Mouse (Mus musculus): ENCODE data around the gene Arvcf. TPM values are rescaled to one million over a fixed set of nuclear protein-coding genes. Genes with fewer than 3 reads are reported as not detected.

Gene Arvcf
- polyA plus RNA-seq, 1 experiment, result 49.9 TPM

DNA sequence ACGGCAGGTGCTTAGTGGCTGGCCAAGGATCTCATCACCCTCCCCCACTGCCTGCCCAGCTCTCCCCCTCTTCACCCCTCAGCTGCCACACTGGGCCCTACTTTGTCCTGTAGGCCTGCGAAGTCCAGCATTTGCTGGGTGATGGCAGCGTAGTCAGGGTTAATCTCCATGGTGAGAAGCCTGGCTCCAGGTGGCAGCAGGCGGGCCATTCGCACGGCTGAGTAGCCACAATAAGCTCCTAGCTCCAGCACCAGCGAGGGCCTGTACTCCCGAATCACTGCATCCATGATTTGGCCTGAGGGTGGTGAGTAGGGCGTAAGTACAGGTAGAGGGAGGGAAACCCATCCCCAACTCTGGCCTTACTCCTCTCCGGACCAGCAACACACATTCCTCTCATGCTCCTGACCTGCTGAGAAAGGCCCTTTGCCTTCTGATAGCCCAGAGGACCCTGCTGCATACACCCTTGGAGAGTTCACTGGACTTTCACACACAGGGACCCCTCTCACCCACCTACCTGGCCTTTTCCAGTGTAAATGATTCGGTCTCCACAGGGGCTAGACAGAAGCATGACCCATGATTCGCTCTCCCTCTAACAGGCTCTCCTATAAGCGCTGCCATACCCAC, 63.2 kb downstream of the Arvcf start:
- H3K4me1 ChIP-seq (ENCODE audit: control insufficient read depth, insufficient read depth, low read length), result peaks cover 16% of the 10 kb centered on the region
- WGBS, result 90% methylated on average over 13 of the region's 13 CpGs
- TF ChIP-seq POLR2A (IDR thresholded peaks at IDR 0.05; ENCODE audit: borderline replicate concordance, extremely low read depth, low read depth, low read length) (no peak), CTCF (IDR thresholded peaks at IDR 0.05; ENCODE audit: insufficient read depth, low read length) (no peak)
- DNase-seq, result no peak
- H3K4me3 ChIP-seq (replicated peaks; ENCODE audit: extremely low read depth, low read depth, low read length), result no peak overlapping the region

DNA sequence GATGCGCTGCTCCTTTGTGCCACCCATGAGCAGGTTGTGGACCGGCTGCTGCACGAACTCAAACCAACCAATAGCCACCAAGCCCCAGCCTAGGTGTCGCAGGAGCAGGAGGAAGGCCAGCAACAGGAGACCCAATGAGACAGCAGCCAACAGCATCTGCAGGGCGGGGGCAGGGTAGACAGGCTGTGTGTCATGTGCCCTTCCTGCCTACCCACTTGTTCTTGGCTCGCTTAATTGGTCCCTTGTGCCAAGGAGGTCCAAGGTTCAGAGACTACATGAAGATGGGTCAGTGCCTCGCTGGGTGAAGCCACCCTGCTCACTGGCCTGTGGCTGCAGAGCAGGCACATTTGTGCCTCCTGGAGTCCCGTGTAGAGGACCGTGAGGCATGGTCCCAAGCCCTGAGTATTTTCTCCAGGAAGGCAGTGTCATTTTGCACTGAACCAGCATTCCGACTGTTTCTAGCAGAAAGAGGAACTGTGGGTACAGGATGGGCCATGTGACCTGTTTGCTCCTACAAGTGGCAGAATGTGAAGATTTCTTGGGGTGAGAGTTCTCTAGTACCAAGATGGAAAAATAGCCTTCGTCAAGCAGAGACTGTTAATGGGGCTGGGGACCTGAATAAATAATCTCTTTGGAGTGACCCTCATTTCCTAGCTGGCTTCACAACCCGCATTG, 64.0 kb downstream of the Arvcf start:
- H3K4me3 ChIP-seq (replicated peaks; ENCODE audit: extremely low read depth, low read depth, low read length), result no peak overlapping the region
- WGBS, result 71% methylated on average over 12 of the region's 12 CpGs
- DNase-seq, result no peak

DNA sequence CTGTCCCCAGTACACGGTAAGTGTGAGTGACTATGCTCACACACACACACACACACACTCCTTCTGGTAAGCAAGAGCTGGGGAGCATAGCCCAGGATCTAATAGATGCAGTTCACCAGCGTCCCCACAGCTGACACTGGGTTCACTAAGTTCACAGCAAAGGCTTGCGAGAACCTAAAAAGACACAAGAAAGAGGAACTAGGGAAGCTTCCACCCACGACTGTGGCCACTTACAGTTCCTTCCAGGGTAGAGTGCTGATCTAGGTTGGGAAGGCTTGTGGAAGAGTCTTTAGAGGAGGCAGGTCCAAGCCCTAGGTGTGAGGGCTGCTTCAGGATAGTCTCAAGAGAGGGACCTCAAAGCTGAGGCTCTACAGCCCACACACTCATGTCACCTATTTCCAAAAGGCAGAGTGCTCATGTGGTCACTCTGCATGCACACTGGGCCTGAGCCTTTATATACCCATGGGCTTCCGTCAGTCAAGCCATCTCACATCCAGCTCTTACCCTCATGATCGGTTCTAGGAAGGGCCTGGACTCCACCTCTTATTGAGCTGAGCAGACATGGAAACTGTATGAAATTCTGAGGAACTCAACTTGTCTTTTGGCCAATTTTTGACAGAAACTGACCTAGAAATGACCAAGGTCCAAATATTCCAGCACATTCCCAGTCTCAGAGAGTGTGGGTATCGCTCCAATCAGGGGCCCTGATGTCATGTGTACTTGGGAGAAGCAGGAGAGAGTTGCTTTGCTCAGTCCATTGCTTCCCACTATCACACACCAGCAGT, 65.2 kb downstream of the Arvcf start:
- TF ChIP-seq POLR2A (IDR thresholded peaks at IDR 0.05; ENCODE audit: borderline replicate concordance, extremely low read depth, low read depth, low read length), result no peak
- TF ChIP-seq CTCF (IDR thresholded peaks at IDR 0.05; ENCODE audit: insufficient read depth, low read length), result no peak
- no peak for DNase-seq
- Histone ChIP-seq H3K4me3 (replicated peaks; ENCODE audit: extremely low read depth, low read depth, low read length) (no peak overlapping the region), H3K4me1 (ENCODE audit: control insufficient read depth, insufficient read depth, low read length) (peaks cover 17% of the 10 kb centered on the region)
- 77% methylated on average over 7 of the region's 7 CpGs for WGBS

More for the DNA sequence above, 64.0 kb downstream of the Arvcf start:
- H3K4me1 ChIP-seq (ENCODE audit: control insufficient read depth, insufficient read depth, low read length), result peaks cover 19% of the 10 kb centered on the region
- no peak for TF ChIP-seq POLR2A (IDR thresholded peaks at IDR 0.05; ENCODE audit: borderline replicate concordance, extremely low read depth, low read depth, low read length)
- TF ChIP-seq CTCF (IDR thresholded peaks at IDR 0.05; ENCODE audit: insufficient read depth, low read length), result no peak

DNA sequence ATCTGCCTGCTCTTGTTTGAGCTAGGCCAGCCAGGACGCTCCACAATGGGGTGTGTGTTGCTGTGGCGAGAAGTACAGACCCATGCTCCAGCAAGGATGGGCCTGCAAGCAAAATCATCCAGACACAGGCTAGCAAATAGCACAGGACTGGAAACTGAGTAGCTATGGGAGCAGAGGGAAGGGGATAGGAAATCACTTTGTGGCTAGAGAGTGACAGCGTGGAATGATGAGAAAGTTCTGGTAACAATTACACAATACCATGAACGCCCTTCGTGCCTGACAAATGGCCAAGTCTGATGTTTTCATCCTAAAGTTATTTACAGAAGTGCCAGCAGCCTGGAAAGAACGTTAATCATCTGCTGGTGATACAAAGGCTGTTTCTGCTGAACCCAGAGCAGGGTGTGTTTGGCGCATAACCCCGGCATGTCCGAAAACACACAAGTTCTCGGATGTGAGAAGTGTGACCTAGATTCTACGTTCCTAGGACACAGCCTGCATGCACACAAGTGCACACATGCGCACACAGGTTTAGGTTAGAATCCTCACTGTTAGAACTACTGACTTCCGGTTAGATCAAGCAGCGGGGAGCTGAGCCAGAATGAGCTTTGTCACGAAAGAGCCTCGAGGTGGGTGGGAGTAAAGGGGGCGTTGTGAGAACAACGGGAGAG, 68.2 kb downstream of the Arvcf start:
- no peak overlapping the region for H3K4me3 ChIP-seq (replicated peaks; ENCODE audit: extremely low read depth, low read depth, low read length)
- WGBS, result 25% methylated on average over 18 of the region's 18 CpGs
- TF ChIP-seq POLR2A (IDR thresholded peaks at IDR 0.05; ENCODE audit: borderline replicate concordance, extremely low read depth, low read depth, low read length), result no peak
- TF ChIP-seq CTCF (IDR thresholded peaks at IDR 0.05; ENCODE audit: insufficient read depth, low read length), result no peak
- DNase-seq, result no peak
- H3K4me1 ChIP-seq (ENCODE audit: control insufficient read depth, insufficient read depth, low read length), result peaks cover 17% of the 10 kb centered on the region

DNA sequence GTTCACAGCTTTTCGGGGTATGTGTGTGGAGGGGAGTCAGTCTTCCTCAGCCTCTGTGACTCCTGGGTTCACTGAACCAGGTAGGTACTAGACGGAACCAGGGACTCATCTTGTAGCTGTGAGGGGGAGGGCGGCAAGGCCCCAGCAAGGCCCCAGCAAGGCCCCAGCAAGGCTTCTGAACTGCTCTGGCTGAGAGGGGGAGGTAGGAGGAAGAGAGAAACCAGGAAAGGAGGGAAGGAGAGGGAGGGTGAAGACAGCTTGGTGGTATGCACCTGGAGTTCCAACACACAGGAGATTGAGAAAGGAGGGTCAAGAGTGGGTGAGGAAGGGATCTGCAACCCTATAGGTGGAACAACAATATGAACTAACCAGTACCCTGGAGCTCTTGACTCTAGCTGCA, 68.9 kb downstream of the Arvcf start:
- Histone ChIP-seq H3K4me3 (replicated peaks; ENCODE audit: extremely low read depth, low read depth, low read length) (no peak overlapping the region), H3K4me1 (ENCODE audit: control insufficient read depth, insufficient read depth, low read length) (peaks cover 15% of the 10 kb centered on the region)
- TF ChIP-seq CTCF (IDR thresholded peaks at IDR 0.05; ENCODE audit: insufficient read depth, low read length) (no peak), POLR2A (IDR thresholded peaks at IDR 0.05; ENCODE audit: borderline replicate concordance, extremely low read depth, low read depth, low read length) (no peak)
- 80% methylated on average over 3 of the region's 3 CpGs for WGBS
- no peak for DNase-seq

DNA sequence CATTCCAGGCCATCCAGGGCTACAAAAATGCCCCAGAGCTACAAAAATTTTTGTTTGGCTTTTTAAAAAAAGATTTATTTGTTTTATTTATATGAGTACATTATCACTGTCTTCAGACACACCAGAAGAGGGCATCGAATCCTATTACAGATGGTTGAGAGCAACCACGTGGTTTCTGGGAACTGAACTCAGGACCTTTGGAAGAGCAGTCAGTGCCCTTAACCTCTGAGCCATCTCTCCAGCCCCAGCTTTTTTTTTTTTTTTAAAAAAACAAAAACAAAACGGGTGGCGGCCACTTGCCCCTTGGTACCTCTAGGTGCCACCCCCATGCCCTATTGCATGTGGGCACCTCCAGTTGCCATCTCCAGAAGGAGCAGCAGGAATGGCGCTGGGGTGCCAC, 69.5 kb downstream of the Arvcf start:
- TF ChIP-seq CTCF (IDR thresholded peaks at IDR 0.05; ENCODE audit: insufficient read depth, low read length) (no peak), POLR2A (IDR thresholded peaks at IDR 0.05; ENCODE audit: borderline replicate concordance, extremely low read depth, low read depth, low read length) (no peak)
- DNase-seq, result no peak
- H3K4me3 ChIP-seq (replicated peaks; ENCODE audit: extremely low read depth, low read depth, low read length), result no peak overlapping the region
- WGBS, result 82% methylated on average over 5 of the region's 5 CpGs
- H3K4me1 ChIP-seq (ENCODE audit: control insufficient read depth, insufficient read depth, low read length), result peaks cover 13% of the 10 kb centered on the region

DNA sequence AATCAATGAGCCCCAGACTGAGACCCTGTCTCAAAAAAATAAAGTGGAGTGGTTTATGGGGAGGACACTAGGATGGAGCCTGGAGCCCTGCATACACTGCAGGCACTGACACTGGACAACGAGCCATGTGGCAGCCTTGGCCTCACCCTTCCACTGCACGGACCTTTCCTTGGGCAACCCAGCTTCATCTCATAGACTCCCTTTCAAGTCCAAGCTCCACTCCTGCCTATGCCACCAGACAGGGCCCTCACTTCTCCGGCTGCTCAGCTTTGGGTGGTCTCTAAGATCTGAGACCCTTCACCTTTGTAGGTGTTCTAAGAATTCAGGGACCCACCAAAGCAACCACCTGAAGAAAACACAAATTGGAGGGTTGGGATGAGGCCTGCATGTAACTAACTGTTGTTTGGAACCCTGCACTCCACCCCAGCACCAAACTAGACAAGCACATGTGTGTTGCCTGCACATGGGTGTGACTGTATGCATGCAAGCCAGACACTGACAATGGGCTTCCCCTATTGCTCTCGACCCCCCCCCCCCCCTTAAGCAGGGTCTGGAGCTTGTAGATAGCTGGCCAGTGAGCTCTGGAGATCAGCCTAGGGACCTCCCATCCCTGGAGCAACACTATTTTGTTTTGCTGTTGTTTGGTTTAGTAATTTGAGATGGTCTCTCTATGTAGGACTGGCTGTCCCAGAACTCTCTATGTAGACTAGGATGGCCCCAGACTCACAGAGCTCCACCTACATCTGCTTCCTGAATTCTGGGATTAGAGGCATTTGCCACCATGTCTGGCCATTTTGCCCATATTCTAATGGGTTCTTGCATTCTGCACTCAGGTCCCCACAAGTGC, 71.0 kb downstream of the Arvcf start:
- TF ChIP-seq POLR2A (IDR thresholded peaks at IDR 0.05; ENCODE audit: borderline replicate concordance, extremely low read depth, low read depth, low read length), result no peak
- TF ChIP-seq CTCF (IDR thresholded peaks at IDR 0.05; ENCODE audit: insufficient read depth, low read length), result no peak
- no peak overlapping the region for H3K4me3 ChIP-seq (replicated peaks; ENCODE audit: extremely low read depth, low read depth, low read length)
- H3K4me1 ChIP-seq (ENCODE audit: control insufficient read depth, insufficient read depth, low read length), result peaks cover 14% of the 10 kb centered on the region
- DNase-seq, result no peak
- 82% methylated on average over 4 of the region's 4 CpGs for WGBS

DNA sequence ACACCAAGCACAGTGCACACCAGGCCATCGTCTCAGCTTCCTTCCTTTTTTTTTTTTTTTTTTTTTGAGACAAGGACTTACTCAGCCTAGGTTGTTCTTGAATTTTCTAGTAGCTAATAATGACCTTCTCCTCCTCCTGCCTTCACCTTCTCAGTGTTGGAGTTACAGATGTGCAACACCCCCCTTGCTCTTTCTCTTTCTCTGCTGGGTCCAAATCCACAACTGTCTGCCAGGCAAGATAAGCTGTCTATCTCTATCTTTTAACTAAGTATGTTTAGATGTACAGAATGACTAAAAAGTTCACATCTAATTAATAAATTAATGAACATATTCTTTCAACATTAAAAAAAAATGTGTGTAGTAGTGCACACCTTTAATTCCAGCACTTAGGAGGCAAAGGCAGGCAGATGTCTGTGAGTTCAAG, 71.6 kb downstream of the Arvcf start:
- Histone ChIP-seq H3K4me1 (ENCODE audit: control insufficient read depth, insufficient read depth, low read length) (peaks cover 18% of the 10 kb centered on the region), H3K4me3 (replicated peaks; ENCODE audit: extremely low read depth, low read depth, low read length) (no peak overlapping the region)
- 35% methylated on average over 1 of the region's 1 CpGs for WGBS
- TF ChIP-seq CTCF (IDR thresholded peaks at IDR 0.05; ENCODE audit: insufficient read depth, low read length), result no peak
- TF ChIP-seq POLR2A (IDR thresholded peaks at IDR 0.05; ENCODE audit: borderline replicate concordance, extremely low read depth, low read depth, low read length), result no peak
- no peak for DNase-seq

All from lung, adult 2 months (tissue).